Mouse (Mus musculus) liver, embryonic 14 days (tissue): ENCODE measurements around the gene Gm5965. TPM values are rescaled to one million over a fixed set of nuclear protein-coding genes. Genes with fewer than 3 reads are reported as not detected.

Experiments
- polyA plus RNA-seq: library from polyadenylated mRNA; depleted of rRNA; stranded (reverse); fragments of >200 nt; gene quantifications from 2 replicates; pipeline ENCODE4 v1.2.3, GENCODE M21; 2012; rRNA removed

Gene Gm5965
- not detected in 2 replicates for polyA plus RNA-seq

GRCm38 (mm10) chr16:88777596-88777995 is at the start of gene Gm5965:
TSS of gene Gm5965 (plus strand) at chr16:88777896.

GRCm38 (mm10) chr16:88728812-88729275 is 48.9 kb upstream of the Gm5965 start, which contains the start of gene Krtap13-1:
TSS of gene Krtap13-1 (plus strand) at chr16:88728862.

GRCm38 (mm10) chr16:88751535-88751934 is 26.2 kb upstream of the Gm5965 start, which contains the start of gene Krtap13:
TSS of gene Krtap13 (minus strand) at chr16:88751635.

DNA sequence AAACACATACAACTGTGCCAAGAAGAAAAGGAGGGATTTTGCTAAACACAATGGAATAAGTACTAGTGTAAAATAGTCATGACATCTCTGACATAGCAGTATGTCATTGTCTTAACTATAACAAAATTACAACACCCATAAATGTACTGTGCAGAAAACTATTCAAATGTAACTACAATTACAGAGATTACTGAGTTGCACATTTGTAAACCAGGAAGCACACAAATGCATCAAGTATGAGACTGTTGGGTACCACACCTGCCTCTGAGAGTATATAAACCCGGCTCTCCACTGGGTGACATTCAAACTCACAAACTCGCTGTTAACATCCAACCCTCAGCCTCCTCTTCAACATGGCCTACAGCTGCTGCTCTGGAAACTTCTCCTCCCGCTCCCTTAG is 19.1 kb upstream of the Gm5965 start, which contains the start of gene 2310034C09Rik:
2310034C09Rik (plus strand) TSS at position 301 of the 400 bp plus-strand sequence.

DNA sequence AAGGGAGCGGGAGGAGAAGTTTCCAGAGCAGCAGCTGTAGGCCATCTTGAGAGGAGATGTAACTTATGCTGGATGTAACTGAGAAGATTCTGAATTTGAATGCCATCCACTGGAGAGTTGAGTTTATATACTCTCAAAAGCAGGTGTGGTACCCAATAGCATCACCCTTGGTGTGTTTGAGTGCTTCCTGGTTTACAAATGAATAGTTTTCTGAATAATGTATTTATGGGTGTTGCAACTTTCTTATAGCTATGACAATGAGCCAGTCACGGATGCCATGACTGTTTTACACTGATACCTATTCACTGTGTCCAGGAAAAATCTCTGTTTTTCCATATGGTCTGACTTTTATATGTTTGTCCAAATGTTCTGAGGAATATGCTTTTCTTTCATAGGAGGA is 3.6 kb upstream of the Gm5965 start, which contains the start of gene 2310057N15Rik:
2310057N15Rik (minus strand) TSS at position 101 of the 400 bp plus-strand sequence.

GRCm38 (mm10) chr16:88811827-88812226 is 34.1 kb downstream of the Gm5965 start, which contains the start of gene Gm20741:
TSS of gene Gm20741 (minus strand) at chr16:88812220.

DNA sequence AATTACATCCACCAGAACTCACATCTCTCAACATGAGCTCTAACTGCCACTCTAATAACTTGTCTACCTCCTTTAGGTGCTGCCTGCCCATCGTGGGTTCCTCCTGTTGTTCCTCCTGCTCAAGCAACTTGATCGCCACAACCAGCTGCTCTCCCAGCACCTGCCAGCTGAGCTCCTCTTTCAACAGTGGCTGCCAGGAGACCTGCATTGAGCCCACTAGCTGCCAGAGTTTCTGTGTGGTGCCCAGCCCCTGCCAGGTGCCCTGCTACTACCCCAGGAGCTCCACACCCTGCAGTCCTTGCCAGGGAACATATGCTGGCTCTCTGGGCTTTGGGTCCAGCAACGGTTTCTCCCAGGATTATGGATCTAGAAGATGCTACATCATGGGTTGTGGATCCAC is 42.4 kb downstream of the Gm5965 start, which contains the start of gene Krtap15:
Krtap15 (plus strand) TSS at position 150 of the 400 bp plus-strand sequence.

GRCm38 (mm10) chr16:88826095-88826652 is 48.5 kb downstream of the Gm5965 start, which contains the start of gene Krtap14:
TSS of gene Krtap14 (minus strand) at chr16:88826145.

Other genes with a start within 250 kb of the Gm5965 start
- gene Cldn8, start 214.7 kb upstream of the Gm5965 start, polyA plus RNA-seq: 0.01 TPM in 1 of 2 replicates, not detected in the other
- gene Krtap24-1, start 165.6 kb upstream of the Gm5965 start, polyA plus RNA-seq: not detected in 2 replicates
- not detected in 2 replicates for gene 2310079G19Rik, start 150.2 kb upstream of the Gm5965 start, polyA plus RNA-seq
- gene Krtap26-1, start 130.1 kb upstream of the Gm5965 start, polyA plus RNA-seq: not detected in 2 replicates
- gene Krtap27-1, start 106.2 kb upstream of the Gm5965 start, polyA plus RNA-seq: not detected in 2 replicates
- not detected in 2 replicates for gene 2310061N02Rik, start 69.9 kb upstream of the Gm5965 start, polyA plus RNA-seq
- gene Krtap13-1, start 49.0 kb upstream of the Gm5965 start, polyA plus RNA-seq: not detected in 2 replicates
- gene Krtap13, start 26.3 kb upstream of the Gm5965 start, polyA plus RNA-seq: not detected in 2 replicates
- gene 2310034C09Rik, start 19.0 kb upstream of the Gm5965 start, polyA plus RNA-seq: not detected in 2 replicates
- not detected in 2 replicates for gene 2310057N15Rik, start 3.7 kb upstream of the Gm5965 start, polyA plus RNA-seq
- not detected in 2 replicates for gene Gm20741, start 34.3 kb downstream of the Gm5965 start, polyA plus RNA-seq
- gene Krtap15, start 42.3 kb downstream of the Gm5965 start, polyA plus RNA-seq: not detected in 2 replicates
- gene Krtap14, start 48.2 kb downstream of the Gm5965 start, polyA plus RNA-seq: not detected in 2 replicates
- not detected in 2 replicates for gene Krtap19-1, start 91.5 kb downstream of the Gm5965 start, polyA plus RNA-seq
- not detected in 2 replicates for gene Krtap19-2, start 96.4 kb downstream of the Gm5965 start, polyA plus RNA-seq
- not detected in 2 replicates for gene Krtap19-3, start 100.1 kb downstream of the Gm5965 start, polyA plus RNA-seq
- gene Krtap19-4, start 107.2 kb downstream of the Gm5965 start, polyA plus RNA-seq: not detected in 2 replicates
- gene Krtap19-5, start 118.6 kb downstream of the Gm5965 start, polyA plus RNA-seq: not detected in 2 replicates
- not detected in 2 replicates for gene Krtap19-9b, start 154.4 kb downstream of the Gm5965 start, polyA plus RNA-seq
- gene Krtap16-3, start 185.0 kb downstream of the Gm5965 start, polyA plus RNA-seq: not detected in 2 replicates
- not detected in 2 replicates for gene Krtap22-2, start 232.9 kb downstream of the Gm5965 start, polyA plus RNA-seq
- not detected in 2 replicates for gene Gm10229, start 237.4 kb downstream of the Gm5965 start, polyA plus RNA-seq